Comparison of ENCODE assay signal across 7 mouse cellular contexts in genomic region chr3:41563997-41564396, GRCm38 (mm10). TPM values are rescaled to one million over a fixed set of nuclear protein-coding genes. Genes with fewer than 3 reads are reported as not detected.
DNase-seq lines count a peak whose midpoint lies in the region; ATAC-seq lines count a peak whose summit lies in the region.

No protein-coding gene starts in this region.

- ATAC-seq in embryonic facial prominence, embryonic 14.5 days (ENCODE audit: low read depth), result no peak
- ATAC-seq in hindbrain, embryonic 15.5 days (ENCODE audit: low FRiP score, low read depth), result no peak
- ATAC-seq in granulocyte monocyte progenitor cell, adult 5-6 weeks (replicated peaks; ENCODE audit: poor library complexity, severe bottlenecking), result no peak

- peak; percentile 32 to 46 for DNase-seq in left cerebral cortex, postnatal 36 days (ENCODE audit: low spot score in 2 of 2)
- DNase-seq in left cerebral cortex, postnatal 4 days, result no peak
- peak; percentile 22 for DNase-seq in embryonic facial prominence, embryonic 14.5 days (ENCODE audit: low spot score)
- DNase-seq in mesoderm, embryonic 11.5 days (ENCODE audit: low read depth, low spot score), result peak; percentile 19
- no peak for DNase-seq in T-cell, adult 2 months (ENCODE audit: low spot score)

- intact Hi-C loops in left cerebral cortex, postnatal 36 days (cut with DNase I), result loop anchor here (1.0 to 5.0 kb wide), 4 partner anchors 47 to 481 kb away; partner anchors contain the start of gene Pgrmc2
- intact Hi-C loops in left cerebral cortex, postnatal 4 days (cut with DNase I), result loop anchor here (10.0 kb wide), 3 partner anchors 139 to 489 kb away; no protein-coding TSS in a partner anchor

- no peaks in the 10 kb centered on the region for H3K4me1 ChIP-seq in embryonic facial prominence, embryonic 14.5 days (ENCODE audit: control insufficient read depth, insufficient read depth, low read length)
- peaks cover 15% of the 10 kb centered on the region for H3K4me1 ChIP-seq in hindbrain, embryonic 15.5 days (replicated peaks)

- H3K36me3 ChIP-seq in embryonic facial prominence, embryonic 14.5 days (ENCODE audit: control insufficient read depth, insufficient read depth, low read length), result no peaks in the 10 kb centered on the region
- H3K36me3 ChIP-seq in hindbrain, embryonic 15.5 days, result no peaks in the 10 kb centered on the region

- no peaks in the 10 kb centered on the region for H3K9me3 ChIP-seq in embryonic facial prominence, embryonic 14.5 days (ENCODE audit: control insufficient read depth, low read length)
- no peaks in the 10 kb centered on the region for H3K9me3 ChIP-seq in hindbrain, embryonic 15.5 days

- peaks cover 4% of the 10 kb centered on the region; the same call in 1 of the 2 replicates for H3K27me3 ChIP-seq in embryonic facial prominence, embryonic 14.5 days (replicated peaks; ENCODE audit: control insufficient read depth, insufficient read depth, low read length)
- no peaks in the 10 kb centered on the region for H3K27me3 ChIP-seq in hindbrain, embryonic 15.5 days

- peak overlapping the region; percentile 85 for H3K9ac ChIP-seq in embryonic facial prominence, embryonic 14.5 days (ENCODE audit: low read depth, low read length)
- peak overlapping the region; percentile 90 for H3K9ac ChIP-seq in hindbrain, embryonic 15.5 days

- H3K4me3 ChIP-seq in embryonic facial prominence, embryonic 14.5 days (ENCODE audit: low read depth, low read length), result peak overlapping the region; percentile 79
- peak overlapping the region; percentile 60 for H3K4me3 ChIP-seq in hindbrain, embryonic 15.5 days

- WGBS in embryonic facial prominence, embryonic 14.5 days, result 0% methylated on average over 7 of the region's 7 CpGs
- WGBS in hindbrain, embryonic 15.5 days, result under 1% methylated on average over 7 of the region's 7 CpGs

- peak overlapping the region; percentile 91 for H3K27ac ChIP-seq in embryonic facial prominence, embryonic 14.5 days (replicated peaks; ENCODE audit: low read depth, low read length)
- H3K27ac ChIP-seq in hindbrain, embryonic 15.5 days (replicated peaks), result peak overlapping the region; percentile 93

- H3K4me2 ChIP-seq in embryonic facial prominence, embryonic 14.5 days (ENCODE audit: low read depth, low read length), result peak overlapping the region; percentile 98
- H3K4me2 ChIP-seq in hindbrain, embryonic 15.5 days, result peak overlapping the region; percentile 94

RNA-seq across cellular contexts. Expression of gene Jade1, which starts 8.5 kb away (rescaled TPM):
- total RNA-seq in left cerebral cortex, postnatal 36 days (2021), result 10 to 100 TPM; 39.6 to 46.6 TPM
- 10 to 100 TPM; 29.0 to 29.4 TPM for total RNA-seq in left cerebral cortex, postnatal 4 days (2021)
- polyA plus RNA-seq in embryonic facial prominence, embryonic 14.5 days (2014; fragmentation: Nextera tagmentation; extraction: Ambion mirVana), result 16.1 and 16.4 TPM in 2 replicates
- 14.2 and 15.7 TPM in 2 replicates for polyA plus RNA-seq in hindbrain, embryonic 15.5 days (2015; fragmentation: Nextera tagmentation; extraction: Ambion mirVana)
- 32.6 and 53.3 TPM in 2 replicates for total RNA-seq in granulocyte monocyte progenitor cell, adult 5-6 weeks (2014; fragmentation: Nextera tagmentation)
- 38.8 and 72.7 TPM in 2 replicates for total RNA-seq in granulocyte monocyte progenitor cell, adult 5-6 weeks (2017)

Comparison
In these comparisons a context has a peak if more than half of its experiments do, and no peak if none do; other contexts are left out.
1. DNase-seq: peak in left cerebral cortex, postnatal 36 days (2 of 2), embryonic facial prominence, embryonic 14.5 days (single experiment) and mesoderm, embryonic 11.5 days (single experiment); none in left cerebral cortex, postnatal 4 days (single experiment) and T-cell, adult 2 months (single experiment).